ENCODE assay signal across 12 mouse cellular contexts in genomic region chr11:116099462-116099861, GRCm38 (mm10). TPM values are rescaled to one million over a fixed set of nuclear protein-coding genes. Genes with fewer than 3 reads are reported as not detected.
A peak's percentile ranks its signal among the peaks of the same experiment; 100 is the strongest.
DNase-seq lines count a peak whose midpoint lies in the region; ATAC-seq and TF ChIP-seq lines count a peak whose summit lies in the region.
"Had no signal": no experiment of that assay in that cellular context is flagged by ENCODE, and none has a peak within 500 bp of the region (broad histone marks: within the 10 kb centered on the region; RNA-seq: fewer than 3 reads in every experiment).

No protein-coding gene starts in this region.

- no peak for ATAC-seq in kidney, embryonic 14.5 days (ENCODE audit: low FRiP score, low TSS enrichment)
- ATAC-seq in midbrain, embryonic 16.5 days, result no peak

- H3K9me3 ChIP-seq in kidney, embryonic 14.5 days (ENCODE audit: control insufficient read depth, low read length), result 0 out of 2 replicates have a peak, but pooled peaks cover 2% of the 10 kb centered on the region
- H3K9me3 ChIP-seq in midbrain, embryonic 10.5 days (replicated peaks), result no peaks in the 10 kb centered on the region; the same call in 1 of the 2 replicates
- no peaks in the 10 kb centered on the region for H3K9me3 ChIP-seq in midbrain, embryonic 16.5 days (replicated peaks; ENCODE audit: control insufficient read depth, low read length, poor library complexity, severe bottlenecking)

- H3K27me3 ChIP-seq in kidney, embryonic 14.5 days (ENCODE audit: control insufficient read depth, insufficient read depth, low read length), result no peaks in the 10 kb centered on the region
- peaks cover 13% of the 10 kb centered on the region for H3K27me3 ChIP-seq in midbrain, embryonic 10.5 days (ENCODE audit: low read depth, poor library complexity, severe bottlenecking)
- no peaks in the 10 kb centered on the region for H3K27me3 ChIP-seq in midbrain, embryonic 16.5 days (ENCODE audit: control insufficient read depth, insufficient read depth, low read depth, low read length)

- intact Hi-C loops in gastrocnemius, adult 2 months (cut with DNase I), result no loop called here

- peaks cover 25% of the 10 kb centered on the region for H3K4me1 ChIP-seq in kidney, embryonic 14.5 days (ENCODE audit: control insufficient read depth, insufficient read depth, low read length)
- H3K4me1 ChIP-seq in midbrain, embryonic 10.5 days, result peaks cover 34% of the 10 kb centered on the region
- no peaks in the 10 kb centered on the region for H3K4me1 ChIP-seq in midbrain, embryonic 16.5 days (ENCODE audit: control insufficient read depth, insufficient read depth, low read length)

- H3K9ac ChIP-seq in kidney, embryonic 14.5 days (ENCODE audit: low read depth, low read length), result no peak overlapping the region; the same call in 1 of the 2 replicates
- no peak overlapping the region for H3K9ac ChIP-seq in midbrain, embryonic 16.5 days (ENCODE audit: low read depth, low read length)
- H3K9ac ChIP-seq: midbrain, embryonic 12.5 days had no signal

- peak overlapping the region; percentile 13; the same call in 1 of the 2 replicates for H3K4me2 ChIP-seq in kidney, embryonic 14.5 days (replicated peaks; ENCODE audit: low read depth, low read length)
- H3K4me2 ChIP-seq in midbrain, embryonic 16.5 days (ENCODE audit: low read length), result no peak overlapping the region
- H3K4me2 ChIP-seq: midbrain, embryonic 12.5 days had no signal

- no peak for DNase-seq in gastrocnemius, adult 2 months
- DNase-seq in gastrocnemius, adult 8-10 months (ENCODE audit: low spot score in 2 of 2), result no peak
- DNase-seq in kidney, adult 11 months, result no peak
- no peak for DNase-seq in midbrain, embryonic 10.5 days (ENCODE audit: low spot score)
- no peak for DNase-seq in right cerebral cortex, postnatal 14 days
- DNase-seq in thymus, postnatal 36 days, result no peak
- DNase-seq: adrenal gland, postnatal 36 days; lung, postnatal 14 days; right cerebral cortex, postnatal 4 days had no signal

- H3K4me3 ChIP-seq in gastrocnemius, adult 2 months, result peak overlapping the region; percentile 37
- no peak overlapping the region; the same call in 1 of the 2 replicates for H3K4me3 ChIP-seq in kidney, embryonic 14.5 days (ENCODE audit: low read length)
- H3K4me3 ChIP-seq in midbrain, embryonic 10.5 days, result no peak overlapping the region
- no peak overlapping the region for H3K4me3 ChIP-seq in midbrain, embryonic 16.5 days (ENCODE audit: low read depth, low read length)
- H3K4me3 ChIP-seq: midbrain, embryonic 12.5 days had no signal

- peak overlapping the region; percentile 91 for H3K27ac ChIP-seq in gastrocnemius, adult 2 months
- H3K27ac ChIP-seq in kidney, embryonic 14.5 days (ENCODE audit: low read depth, low read length), result peak overlapping the region; percentile 88
- 0 out of 2 replicates have a peak overlapping the region, but pooled peaks have one; percentile 17 for H3K27ac ChIP-seq in midbrain, embryonic 10.5 days (replicated peaks)
- H3K27ac ChIP-seq in midbrain, embryonic 16.5 days (ENCODE audit: low read length), result no peak overlapping the region
- H3K27ac ChIP-seq: midbrain, embryonic 12.5 days had no signal

- TF ChIP-seq CTCF in gastrocnemius, adult 2 months (IDR thresholded peaks at IDR 0.05), result no peak

- no peaks in the 10 kb centered on the region for H3K36me3 ChIP-seq in kidney, embryonic 14.5 days (ENCODE audit: control insufficient read depth, insufficient read depth, low read length)
- no peaks in the 10 kb centered on the region for H3K36me3 ChIP-seq in midbrain, embryonic 10.5 days
- no peaks in the 10 kb centered on the region for H3K36me3 ChIP-seq in midbrain, embryonic 16.5 days (ENCODE audit: control insufficient read depth, insufficient read depth, low read length)
- H3K36me3 ChIP-seq: midbrain, embryonic 12.5 days had no signal

- WGBS in kidney, embryonic 14.5 days, result 82% methylated on average over 6 of the region's 6 CpGs
- WGBS in midbrain, embryonic 10.5 days, result 93% methylated on average over 6 of the region's 6 CpGs
- 94% methylated on average over 6 of the region's 6 CpGs for WGBS in midbrain, embryonic 16.5 days

RNA-seq across cellular contexts. Expression of gene Wbp2, which starts 12.7 kb away (rescaled TPM):
- total RNA-seq in gastrocnemius, adult 2 months (2021), result 10 to 100 TPM; 77.2 to 81.8 TPM
- 10 to 100 TPM; 78.6 to 91.0 (median 90.1) TPM for total RNA-seq in gastrocnemius, adult 8-10 months (2022)
- polyA plus RNA-seq in kidney, embryonic 14.5 days (2014; fragmentation: Nextera tagmentation; extraction: Ambion mirVana), result 55.2 and 80.2 TPM in 2 replicates
- polyA plus RNA-seq in midbrain, embryonic 10.5 days (2016; fragmentation: Nextera tagmentation; extraction: Ambion mirVana), result 91.8 and 109 TPM in 2 replicates
- 159 and 206 TPM in 2 replicates for polyA plus RNA-seq in midbrain, embryonic 16.5 days (2015; fragmentation: Nextera tagmentation; extraction: Ambion mirVana)

RNA-seq across cellular contexts. Expression of gene Unc13d, which starts 21.7 kb away (rescaled TPM):
- under 1 TPM; 0.13 to 0.50 TPM for total RNA-seq in gastrocnemius, adult 2 months (2021)
- under 1 TPM; 0.34 to 0.56 (median 0.46) TPM for total RNA-seq in gastrocnemius, adult 8-10 months (2022)
- polyA plus RNA-seq in kidney, embryonic 14.5 days (2014; fragmentation: Nextera tagmentation; extraction: Ambion mirVana), result 1.3 and 1.5 TPM in 2 replicates
- polyA plus RNA-seq in midbrain, embryonic 10.5 days (2016; fragmentation: Nextera tagmentation; extraction: Ambion mirVana), result 2.5 and 3.1 TPM in 2 replicates
- polyA plus RNA-seq in midbrain, embryonic 16.5 days (2015; fragmentation: Nextera tagmentation; extraction: Ambion mirVana), result 0.78 and 0.93 TPM in 2 replicates

RNA-seq across cellular contexts. Expression of gene Trim47, which starts 27.5 kb away (rescaled TPM):
- total RNA-seq in gastrocnemius, adult 2 months (2021), result 10 to 100 TPM in 1 of 2 experiments, 1 to 10 TPM in 1; 6.0 to 12.2 TPM
- total RNA-seq in gastrocnemius, adult 8-10 months (2022), result 1 to 10 TPM; 5.7 to 7.6 (median 6.3) TPM
- polyA plus RNA-seq in kidney, embryonic 14.5 days (2014; fragmentation: Nextera tagmentation; extraction: Ambion mirVana), result 12.2 and 12.8 TPM in 2 replicates
- 2.7 TPM in 2 replicates for polyA plus RNA-seq in midbrain, embryonic 10.5 days (2016; fragmentation: Nextera tagmentation; extraction: Ambion mirVana)
- 9.5 and 12.7 TPM in 2 replicates for polyA plus RNA-seq in midbrain, embryonic 16.5 days (2015; fragmentation: Nextera tagmentation; extraction: Ambion mirVana)

RNA-seq across cellular contexts. Expression of gene Trim65, which starts 31.5 kb away (rescaled TPM):
- 1 to 10 TPM; 4.2 to 6.6 TPM for total RNA-seq in gastrocnemius, adult 2 months (2021)
- 1 to 10 TPM; 3.4 to 4.5 (median 4.0) TPM for total RNA-seq in gastrocnemius, adult 8-10 months (2022)
- 3.2 and 4.1 TPM in 2 replicates for polyA plus RNA-seq in kidney, embryonic 14.5 days (2014; fragmentation: Nextera tagmentation; extraction: Ambion mirVana)
- 1.4 and 1.8 TPM in 2 replicates for polyA plus RNA-seq in midbrain, embryonic 10.5 days (2016; fragmentation: Nextera tagmentation; extraction: Ambion mirVana)
- polyA plus RNA-seq in midbrain, embryonic 16.5 days (2015; fragmentation: Nextera tagmentation; extraction: Ambion mirVana), result 2.2 and 2.3 TPM in 2 replicates

RNA-seq across cellular contexts. Expression of gene Mrpl38, which starts 39.2 kb away (rescaled TPM):
- total RNA-seq in gastrocnemius, adult 2 months (2021), result 10 to 100 TPM; 47.5 to 61.5 TPM
- total RNA-seq in gastrocnemius, adult 8-10 months (2022), result 10 to 100 TPM; 46.4 to 51.6 (median 50.3) TPM
- 111 and 114 TPM in 2 replicates for polyA plus RNA-seq in kidney, embryonic 14.5 days (2014; fragmentation: Nextera tagmentation; extraction: Ambion mirVana)
- 113 TPM in 2 replicates for polyA plus RNA-seq in midbrain, embryonic 10.5 days (2016; fragmentation: Nextera tagmentation; extraction: Ambion mirVana)
- polyA plus RNA-seq in midbrain, embryonic 16.5 days (2015; fragmentation: Nextera tagmentation; extraction: Ambion mirVana), result 80.3 and 84.6 TPM in 2 replicates
